Mouse (Mus musculus) CD4-positive helper T cell, adult 2 months (primary cell): ENCODE results near the gene Mroh8.

ENCODE experiments used
- DNase-seq: peaks from one replicate; pipeline ENCODE4 v3.0.0-alpha.2; 2012; ENCODE audit warnings: low read depth, missing footprints, low spot score

Gene Mroh8

GRCm38 (mm10) chr2:157288996-157289395, 9.6 kb upstream of the Mroh8 start:
- no peak for DNase-seq

- DNase-seq: peak; percentile 53
Measured at GRCm38 (mm10) chr2:157287542-157287941, 8.2 kb upstream of the Mroh8 start.

GRCm38 (mm10) chr2:157283321-157283720, 4.0 kb upstream of the Mroh8 start:
- no peak for DNase-seq

GRCm38 (mm10) chr2:157278717-157279415, 483 bp downstream of the Mroh8 start, which contains the start of gene Rpn2:
Rpn2 (plus strand) TSS chr2:157279017.
- DNase-seq: peak; percentile 94

- DNase-seq: no peak
Measured at GRCm38 (mm10) chr2:157263832-157264231, 15.5 kb downstream of the Mroh8 start.

- DNase-seq: no peak
Measured at GRCm38 (mm10) chr2:157263101-157263500, 16.2 kb downstream of the Mroh8 start.

- DNase-seq: no peak
Measured at GRCm38 (mm10) chr2:157262506-157262905, 16.8 kb downstream of the Mroh8 start.

GRCm38 (mm10) chr2:157261930-157262329, 17.4 kb downstream of the Mroh8 start:
- DNase-seq: no peak

GRCm38 (mm10) chr2:157259720-157260119, 19.6 kb downstream of the Mroh8 start:
- DNase-seq: peak; percentile 56

GRCm38 (mm10) chr2:157248111-157248510, 31.2 kb downstream of the Mroh8 start:
- no peak for DNase-seq

DNA sequence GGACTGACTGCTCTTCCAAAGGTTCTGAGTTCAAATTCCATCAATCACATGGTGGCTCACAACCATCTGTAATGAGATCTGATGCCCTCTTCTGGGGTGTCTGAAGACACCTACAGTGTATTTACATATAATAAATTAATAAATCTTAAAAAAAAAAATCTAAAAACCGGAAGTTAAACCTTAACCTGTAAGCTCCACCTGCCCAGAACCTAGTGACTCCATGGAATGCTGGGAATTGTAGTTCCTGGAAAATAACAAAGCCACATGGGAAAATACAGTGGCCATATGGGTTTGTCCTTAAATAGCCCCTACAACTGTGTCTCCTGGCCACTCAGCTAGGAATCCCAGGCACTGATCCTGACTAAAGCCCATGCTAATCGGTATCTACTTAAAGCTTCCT, 33.7 kb downstream of the Mroh8 start:
- DNase-seq: no peak

DNA sequence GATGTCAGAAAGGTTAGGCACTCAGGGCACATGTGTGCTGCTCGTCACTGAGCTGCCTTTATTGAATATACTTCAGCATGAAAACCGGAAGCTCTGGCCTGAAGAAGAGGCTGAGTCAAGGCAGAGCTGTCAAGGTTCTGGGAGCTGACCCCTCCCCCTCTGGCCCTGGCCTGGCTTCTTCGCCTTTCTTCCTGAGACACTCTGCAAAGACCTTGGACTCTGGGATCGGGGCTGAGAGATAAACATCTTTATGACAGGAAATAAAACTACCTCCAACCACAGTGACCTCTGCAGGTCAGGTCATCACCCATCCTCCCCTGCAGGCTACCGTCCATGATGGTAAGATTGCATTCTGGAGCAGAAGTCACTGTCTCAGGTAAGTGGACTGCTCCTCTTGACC, 34.3 kb downstream of the Mroh8 start:
- DNase-seq: no peak

DNA sequence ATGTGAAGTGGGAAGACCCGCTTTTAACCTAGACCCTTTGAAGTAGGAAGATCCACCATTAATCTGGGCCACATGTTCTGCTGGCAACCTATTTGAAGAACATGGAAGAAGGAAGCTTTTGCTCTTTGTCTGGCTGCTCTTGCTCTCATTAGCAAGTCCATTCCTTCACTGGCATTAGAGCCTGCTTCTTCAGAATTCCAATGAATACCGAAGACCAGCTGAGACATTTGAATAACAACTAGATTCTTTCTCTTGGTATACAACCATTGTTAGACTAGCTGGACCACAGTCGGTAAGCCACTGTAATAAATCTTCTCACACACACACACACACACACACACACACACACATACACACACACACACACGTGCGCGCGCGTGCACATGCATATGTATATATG, 43.4 kb downstream of the Mroh8 start:
- DNase-seq: no peak

DNA sequence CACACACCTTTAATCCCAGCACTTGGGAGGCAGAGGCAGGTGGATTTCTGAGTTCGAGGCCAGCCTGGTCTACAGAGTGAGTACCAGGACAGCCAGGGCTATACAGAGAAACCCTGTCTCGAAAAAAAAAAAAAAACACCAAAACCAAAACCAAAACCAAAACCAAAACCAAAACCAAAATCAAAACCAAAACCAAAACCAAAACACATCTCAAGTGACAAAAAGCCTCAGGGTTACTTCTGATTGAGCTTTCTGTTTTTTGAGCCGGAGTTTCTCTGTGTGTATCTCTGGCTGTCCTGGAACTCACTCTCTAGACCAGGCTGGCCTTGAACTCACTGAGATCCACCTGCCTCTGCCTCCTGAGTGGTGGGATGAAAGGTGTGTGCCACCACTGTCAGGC, 57.4 kb downstream of the Mroh8 start:
- DNase-seq: peak; percentile 42

DNA sequence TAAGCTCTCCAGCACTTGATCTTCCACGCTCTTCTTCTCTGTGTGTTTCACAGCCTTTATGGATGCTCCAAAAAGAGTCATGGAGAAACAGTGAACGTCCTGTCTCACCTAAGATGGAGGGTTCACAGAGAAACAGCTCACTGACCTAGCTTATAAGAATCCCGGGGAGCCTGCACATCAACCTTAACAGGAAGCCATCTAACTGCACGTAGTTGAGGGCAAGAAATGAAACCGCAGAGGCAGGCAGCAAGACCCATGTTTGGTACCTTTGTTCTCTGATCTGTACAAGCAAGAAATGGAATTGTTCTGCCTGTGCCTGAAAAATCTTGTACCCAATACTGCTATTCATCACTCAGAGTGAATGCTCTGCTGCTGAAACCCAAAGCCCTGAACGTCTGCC, 59.2 kb downstream of the Mroh8 start:
- DNase-seq: peak; percentile 19

- no peak for DNase-seq
Measured at GRCm38 (mm10) chr2:157211731-157212130, 67.6 kb downstream of the Mroh8 start.

- peak; percentile 95 for DNase-seq
Measured at GRCm38 (mm10) chr2:157204366-157205218, 74.8 kb downstream of the Mroh8 start, which contains the start of gene Rbl1. Rbl1 (minus strand) TSS chr2:157204534.

DNA sequence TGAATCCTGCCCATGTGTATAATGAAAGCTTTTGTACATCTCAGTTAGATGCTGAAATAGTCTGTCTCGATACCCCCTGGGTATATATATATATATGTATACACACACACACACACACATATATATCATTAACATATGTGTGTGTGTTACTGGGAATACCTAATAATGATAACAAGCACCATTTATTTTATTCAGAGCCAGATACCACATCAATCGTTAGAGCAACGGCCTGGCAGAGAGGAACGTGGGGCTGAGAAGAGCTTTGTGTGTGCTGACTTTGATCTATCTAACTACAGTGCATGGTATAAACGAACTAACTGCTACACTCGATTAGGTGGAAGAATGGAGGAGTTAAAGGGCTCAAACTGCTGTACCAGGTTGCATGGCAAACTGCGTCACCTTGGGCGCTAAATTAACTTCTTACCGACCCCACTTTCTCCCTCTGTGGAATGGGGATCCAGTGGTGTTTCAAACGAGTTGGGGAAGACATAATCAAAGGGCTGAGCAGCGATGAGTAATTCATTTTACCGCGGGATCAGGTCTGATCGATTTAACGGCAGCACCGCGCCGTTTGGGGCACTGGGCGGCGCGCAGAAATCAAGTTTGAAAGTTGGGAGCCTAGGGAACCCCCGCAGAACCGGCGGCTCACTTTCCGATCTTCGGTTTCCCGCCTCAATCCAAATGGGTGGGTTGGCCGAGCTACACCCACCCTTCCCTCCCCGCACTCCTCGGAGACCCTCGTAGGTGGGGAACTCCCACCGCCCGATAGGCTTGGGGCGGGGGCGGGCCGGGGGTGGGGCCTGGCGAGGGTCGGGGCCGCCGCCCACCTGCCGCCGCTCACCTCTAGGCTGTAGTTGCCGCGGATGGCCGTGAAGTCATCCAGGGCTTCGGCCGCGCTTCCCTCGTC, 75.6 kb downstream of the Mroh8 start:
- peak; percentile 79 for DNase-seq

DNA sequence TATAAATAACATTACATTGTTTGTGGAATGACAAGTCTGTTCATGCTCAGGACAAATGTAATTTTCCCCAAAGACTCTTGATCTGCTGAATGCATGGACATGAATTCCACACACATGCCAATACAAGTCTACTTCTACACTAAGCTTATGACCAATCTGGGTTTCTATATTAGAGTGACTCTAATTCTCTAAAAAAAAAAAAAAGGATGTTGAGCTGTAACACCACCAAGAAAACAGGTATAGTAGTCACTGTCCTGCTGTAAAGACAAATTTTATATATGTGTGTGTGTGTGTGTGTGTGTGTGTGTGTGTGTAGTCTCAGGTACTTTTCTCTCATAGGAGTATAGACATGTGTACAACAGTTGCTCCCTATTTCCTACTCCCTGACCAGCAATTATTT, 76.3 kb downstream of the Mroh8 start:
- DNase-seq: peak; percentile 17

GRCm38 (mm10) chr2:157202361-157202760, 77.0 kb downstream of the Mroh8 start:
- peak; percentile 48 for DNase-seq

GRCm38 (mm10) chr2:157201081-157201830, 78.1 kb downstream of the Mroh8 start:
- DNase-seq: peak; percentile 71
